ENCODE assay signal across 12 mouse cellular contexts in genomic region chr11:45265989-45266302, GRCm38 (mm10).
A peak's percentile ranks its signal among the peaks of the same experiment; 100 is the strongest.
DNase-seq lines count a peak whose midpoint lies in the region; ATAC-seq and TF ChIP-seq lines count a peak whose summit lies in the region.
"Had no signal": no experiment of that assay in that cellular context is flagged by ENCODE, and none has a peak within 500 bp of the region (broad histone marks: within the 10 kb centered on the region; RNA-seq: fewer than 3 reads in every experiment).

No protein-coding gene starts in this region.

- no peaks in the 10 kb centered on the region for H3K27me3 ChIP-seq in forebrain, postnatal 0 days (ENCODE audit: insufficient read depth, low read length)
- no peaks in the 10 kb centered on the region for H3K27me3 ChIP-seq in forebrain, embryonic 12.5 days
- H3K27me3 ChIP-seq in stomach, postnatal 0 days (ENCODE audit: control insufficient read depth, insufficient read depth, low read length): no peaks in the 10 kb centered on the region

- H3K4me2 ChIP-seq in forebrain, postnatal 0 days (ENCODE audit: low read depth): no peak overlapping the region
- H3K4me2 ChIP-seq in forebrain, embryonic 12.5 days: no peak overlapping the region
- peak overlapping the region; percentile 17; the same call in 1 of the 2 replicates for H3K4me2 ChIP-seq in stomach, postnatal 0 days (replicated peaks; ENCODE audit: low read depth)

- ATAC-seq in forebrain, postnatal 0 days: peak; percentile 77
- ATAC-seq in forebrain, embryonic 12.5 days (ENCODE audit: low FRiP score): no peak
- no peak for ATAC-seq in stomach, postnatal 0 days (ENCODE audit: low FRiP score, low TSS enrichment)

- H3K9ac ChIP-seq in forebrain, postnatal 0 days: no peak overlapping the region
- H3K9ac ChIP-seq in forebrain, embryonic 12.5 days: no peak overlapping the region
- no peak overlapping the region for H3K9ac ChIP-seq in stomach, postnatal 0 days (ENCODE audit: low read length)

- peak; percentile 67 for DNase-seq in forebrain, postnatal 0 days
- peak; percentile 14 to 33 for DNase-seq in kidney, postnatal 4 days
- no peak for DNase-seq in kidney, adult 8-10 months
- peak; percentile 31 to 38 for DNase-seq in right cerebral cortex, postnatal 10 days (ENCODE audit: low spot score in 2 of 2)
- no peak for DNase-seq in right cerebral cortex, postnatal 14 days
- DNase-seq in stomach, postnatal 0 days (ENCODE audit: low spot score): no peak
- no peak for DNase-seq in adrenal gland, adult (ENCODE audit: inconsistent age in 2 of 2, low spot score in 1 of 2)
- DNase-seq: B cell, adult 2 months; cerebellum, adult 11-12 months; thymus, postnatal 36 days had no signal

- TF ChIP-seq EP300 in stomach, postnatal 0 days (optimal IDR thresholded peaks at IDR 0.05): no peak

- TF ChIP-seq CTCF in forebrain, postnatal 0 days (IDR thresholded peaks at IDR 0.05; ENCODE audit: low read depth): no peak
- no peak for TF ChIP-seq CTCF in stomach, postnatal 0 days (IDR thresholded peaks at IDR 0.05; ENCODE audit: low read depth)

- H3K9me3 ChIP-seq in forebrain, postnatal 0 days (ENCODE audit: low read length): no peaks in the 10 kb centered on the region
- no peaks in the 10 kb centered on the region for H3K9me3 ChIP-seq in forebrain, embryonic 12.5 days
- no peaks in the 10 kb centered on the region for H3K9me3 ChIP-seq in stomach, postnatal 0 days (ENCODE audit: control insufficient read depth, low read length)

- 49% methylated on average over 4 of the region's 4 CpGs for WGBS in forebrain, postnatal 0 days
- 91% methylated on average over 4 of the region's 4 CpGs for WGBS in forebrain, embryonic 12.5 days
- WGBS in stomach, postnatal 0 days: 58% methylated on average over 4 of the region's 4 CpGs

- H3K4me3 ChIP-seq in forebrain, postnatal 0 days (ENCODE audit: low read depth, low read length): no peak overlapping the region
- H3K4me3 ChIP-seq in forebrain, embryonic 12.5 days (replicated peaks): no peak overlapping the region
- 0 out of 2 replicates have a peak overlapping the region, but pooled peaks have one; percentile 4 for H3K4me3 ChIP-seq in stomach, postnatal 0 days (ENCODE audit: low read depth, low read length)
- H3K4me3 ChIP-seq: erythroblast, embryonic 14.5 days had no signal

- no peaks in the 10 kb centered on the region for H3K36me3 ChIP-seq in forebrain, postnatal 0 days (ENCODE audit: insufficient read depth)
- no peaks in the 10 kb centered on the region for H3K36me3 ChIP-seq in forebrain, embryonic 12.5 days (replicated peaks)
- H3K36me3 ChIP-seq in stomach, postnatal 0 days (ENCODE audit: control insufficient read depth, insufficient read depth, low read length): no peaks in the 10 kb centered on the region

- H3K4me1 ChIP-seq in forebrain, postnatal 0 days (ENCODE audit: insufficient read depth): no peaks in the 10 kb centered on the region
- H3K4me1 ChIP-seq in forebrain, embryonic 12.5 days: no peaks in the 10 kb centered on the region
- H3K4me1 ChIP-seq in stomach, postnatal 0 days (replicated peaks; ENCODE audit: control insufficient read depth, insufficient read depth): no peaks in the 10 kb centered on the region

- no peak overlapping the region for H3K27ac ChIP-seq in forebrain, postnatal 0 days (ENCODE audit: low read depth, low read length)
- no peak overlapping the region for H3K27ac ChIP-seq in forebrain, embryonic 12.5 days
- no peak overlapping the region for H3K27ac ChIP-seq in stomach, postnatal 0 days (replicated peaks)

Comparison
In these comparisons a context has a peak if more than half of its experiments do, and no peak if none do; other contexts are left out.
1. DNase-seq: peak in forebrain, postnatal 0 days (single experiment), kidney, postnatal 4 days (2 of 2) and right cerebral cortex, postnatal 10 days (2 of 2); none in kidney, adult 8-10 months (0 of 2), right cerebral cortex, postnatal 14 days (single experiment), stomach, postnatal 0 days (single experiment) and adrenal gland, adult (0 of 2).